Mouse (Mus musculus): ENCODE measurements around the gene Hgd. TPM values are rescaled to one million over a fixed set of nuclear protein-coding genes. Genes with fewer than 3 reads are reported as not detected.

Gene Hgd
- polyA plus RNA-seq, 1 experiment from 2014 or later = 51.7 TPM

DNA sequence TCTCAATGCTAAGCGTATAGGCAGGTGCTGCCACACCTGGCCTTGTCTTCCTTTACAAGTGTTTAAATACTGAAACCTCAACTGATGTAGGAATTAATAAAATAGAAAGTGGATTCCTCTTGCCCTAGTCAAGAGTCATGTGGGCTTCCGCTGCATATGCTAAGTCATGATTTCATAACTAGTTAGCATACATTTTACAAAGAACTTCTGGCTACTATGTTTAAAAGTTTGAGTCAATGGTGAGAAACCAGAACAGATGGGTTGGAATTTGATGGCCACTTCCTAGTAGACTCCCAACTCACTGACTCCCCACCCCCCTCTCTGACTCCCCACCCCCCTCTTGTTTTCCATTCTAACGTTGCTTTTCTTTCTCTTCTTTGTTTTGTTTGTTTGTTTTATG, 19.4 kb downstream of the Hgd start:
- Histone ChIP-seq H3K9ac (ENCODE audit: low read depth, low read length) (no peak overlapping the region), H3K4me1 (replicated peaks; ENCODE audit: insufficient read depth, low read length) (no peaks in the 10 kb centered on the region), H3K27ac (no peak overlapping the region), H3K4me3 (replicated peaks; ENCODE audit: low read depth, low read length) (no peak overlapping the region), H3K27me3 (ENCODE audit: insufficient read depth, low read length) (no peaks in the 10 kb centered on the region), H3K9me3 (replicated peaks; ENCODE audit: low read length) (no peaks in the 10 kb centered on the region), H3K36me3 (ENCODE audit: insufficient read depth, low read length) (no peaks in the 10 kb centered on the region), H3K4me2 (ENCODE audit: low read length) (no peak overlapping the region)
- ATAC-seq (replicated peaks; ENCODE audit: low FRiP score, low read depth) (no peak), DNase-seq (ENCODE audit: low spot score) (no peak)
- no peak for TF ChIP-seq CTCF (IDR thresholded peaks at IDR 0.05; ENCODE audit: low read depth)
- WGBS = 73% methylated on average over 3 of the region's 3 CpGs

DNA sequence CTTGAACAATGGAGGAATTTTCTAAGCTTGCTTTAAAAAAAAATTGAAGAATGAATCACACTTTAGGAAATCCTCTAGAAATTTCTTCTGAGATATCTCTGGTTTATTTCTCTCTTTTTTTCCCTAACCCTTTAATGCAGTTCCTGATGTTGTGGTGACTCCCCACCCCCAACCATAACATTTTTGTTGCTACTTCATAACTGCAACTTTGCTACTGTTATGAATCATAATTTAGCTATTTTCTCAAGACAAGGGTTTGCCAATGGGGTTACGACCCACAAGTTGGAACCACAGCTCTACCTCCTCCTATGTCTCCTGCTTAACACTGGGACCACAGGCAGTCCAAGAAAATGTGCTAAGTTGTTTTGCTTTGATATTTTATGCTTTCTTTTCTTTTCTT, 23.5 kb downstream of the Hgd start:
- Histone ChIP-seq H3K4me3 (replicated peaks; ENCODE audit: low read depth, low read length) (no peak overlapping the region), H3K9ac (ENCODE audit: low read depth, low read length) (no peak overlapping the region), H3K36me3 (ENCODE audit: insufficient read depth, low read length) (no peaks in the 10 kb centered on the region), H3K4me1 (replicated peaks; ENCODE audit: insufficient read depth, low read length) (no peaks in the 10 kb centered on the region), H3K4me2 (ENCODE audit: low read length) (no peak overlapping the region), H3K9me3 (replicated peaks; ENCODE audit: low read length) (no peaks in the 10 kb centered on the region), H3K27ac (no peak overlapping the region), H3K27me3 (ENCODE audit: insufficient read depth, low read length) (no peaks in the 10 kb centered on the region)
- 100% methylated on average over 1 of the region's 1 CpGs for WGBS
- DNase-seq (ENCODE audit: low spot score) (no peak), ATAC-seq (replicated peaks; ENCODE audit: low FRiP score, low read depth) (no peak)
- no peak for TF ChIP-seq CTCF (IDR thresholded peaks at IDR 0.05; ENCODE audit: low read depth)

DNA sequence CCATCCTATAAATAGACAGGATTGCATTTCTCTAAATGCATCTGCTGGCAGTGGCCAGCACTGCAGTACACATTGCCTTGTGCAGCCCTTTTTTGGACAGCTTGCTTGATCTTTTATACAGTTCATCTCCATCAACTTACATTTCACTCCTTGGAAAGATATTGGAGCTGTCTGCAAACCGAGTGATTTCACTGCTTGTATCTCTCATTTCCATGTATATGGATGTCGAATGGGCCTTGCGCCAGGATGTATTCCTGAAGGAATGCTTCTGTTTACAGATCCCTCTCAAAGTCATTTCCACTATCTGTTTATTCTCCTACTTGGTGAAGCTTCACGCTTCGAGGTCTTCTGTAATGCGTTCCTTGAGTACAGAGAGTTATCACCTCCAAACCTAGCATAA, 24.3 kb downstream of the Hgd start:
- no peak overlapping the region for H3K4me3 ChIP-seq (replicated peaks; ENCODE audit: low read depth, low read length)
- ATAC-seq (replicated peaks; ENCODE audit: low FRiP score, low read depth) (no peak), DNase-seq (ENCODE audit: low spot score) (no peak)
- no peaks in the 10 kb centered on the region for H3K36me3 ChIP-seq (ENCODE audit: insufficient read depth, low read length)
- no peak overlapping the region for H3K27ac ChIP-seq
- H3K27me3 ChIP-seq (ENCODE audit: insufficient read depth, low read length) = no peaks in the 10 kb centered on the region
- H3K4me2 ChIP-seq (ENCODE audit: low read length) = no peak overlapping the region
- WGBS = 88% methylated on average over 6 of the region's 6 CpGs
- H3K9me3 ChIP-seq (replicated peaks; ENCODE audit: low read length) = no peaks in the 10 kb centered on the region
- no peaks in the 10 kb centered on the region for H3K4me1 ChIP-seq (replicated peaks; ENCODE audit: insufficient read depth, low read length)
- no peak overlapping the region for H3K9ac ChIP-seq (ENCODE audit: low read depth, low read length)
- no peak for TF ChIP-seq CTCF (IDR thresholded peaks at IDR 0.05; ENCODE audit: low read depth)

DNA sequence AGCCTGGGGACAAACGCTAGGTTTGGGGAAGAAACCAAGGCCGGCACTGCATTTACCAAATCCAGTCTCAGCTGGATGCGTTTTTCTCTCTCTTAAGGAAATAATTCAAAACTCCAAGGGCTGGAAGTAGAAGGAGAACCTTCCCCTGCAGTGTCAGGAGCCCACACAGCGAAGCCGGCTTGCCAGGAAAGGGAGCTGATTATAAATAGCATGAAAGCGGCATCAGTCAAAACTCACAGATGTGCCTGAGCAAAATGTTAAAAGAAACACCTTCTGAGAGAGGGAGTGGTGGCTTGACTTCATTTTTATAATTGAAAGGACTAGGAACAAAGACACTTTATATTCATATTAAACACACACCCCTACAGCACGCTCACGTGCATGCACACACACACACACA, 30.4 kb downstream of the Hgd start:
- no peak for ATAC-seq (replicated peaks; ENCODE audit: low FRiP score, low read depth)
- Histone ChIP-seq H3K9me3 (replicated peaks; ENCODE audit: low read length) (no peaks in the 10 kb centered on the region), H3K27ac (no peak overlapping the region), H3K27me3 (ENCODE audit: insufficient read depth, low read length) (no peaks in the 10 kb centered on the region), H3K4me3 (replicated peaks; ENCODE audit: low read depth, low read length) (no peak overlapping the region), H3K9ac (ENCODE audit: low read depth, low read length) (no peak overlapping the region), H3K36me3 (ENCODE audit: insufficient read depth, low read length) (no peaks in the 10 kb centered on the region), H3K4me1 (replicated peaks; ENCODE audit: insufficient read depth, low read length) (no peaks in the 10 kb centered on the region), H3K4me2 (ENCODE audit: low read length) (no peak overlapping the region)
- whole genome bisulfite sequencing = 87% methylated on average over 8 of the region's 8 CpGs
- no peak for TF ChIP-seq CTCF (IDR thresholded peaks at IDR 0.05; ENCODE audit: low read depth)
- no peak for DNase-seq (ENCODE audit: low spot score)

DNA sequence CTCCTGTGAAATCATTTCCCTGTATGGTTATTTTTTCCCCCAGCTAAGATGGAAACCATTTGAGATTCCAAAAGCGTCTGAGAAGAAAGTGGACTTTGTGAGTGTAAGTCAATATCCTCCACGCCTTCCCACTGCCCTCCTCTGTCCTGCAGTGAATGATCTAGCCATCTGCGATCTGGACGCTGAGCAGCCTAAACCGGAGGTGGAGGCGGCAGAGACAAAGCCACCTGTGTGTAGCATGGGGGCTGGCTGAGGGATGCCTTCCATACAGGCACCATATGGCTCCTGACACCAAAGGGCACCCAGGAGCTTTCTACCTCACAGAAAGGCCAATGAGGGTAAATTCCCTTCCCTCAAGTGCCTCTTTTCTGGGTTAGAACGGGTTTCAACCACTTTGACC, 31.1 kb downstream of the Hgd start:
- ATAC-seq (replicated peaks; ENCODE audit: low FRiP score, low read depth) = no peak
- no peak for DNase-seq (ENCODE audit: low spot score)
- Histone ChIP-seq H3K4me1 (replicated peaks; ENCODE audit: insufficient read depth, low read length) (no peaks in the 10 kb centered on the region), H3K9ac (ENCODE audit: low read depth, low read length) (no peak overlapping the region), H3K4me2 (ENCODE audit: low read length) (no peak overlapping the region), H3K27ac (no peak overlapping the region), H3K27me3 (ENCODE audit: insufficient read depth, low read length) (no peaks in the 10 kb centered on the region), H3K9me3 (replicated peaks; ENCODE audit: low read length) (no peaks in the 10 kb centered on the region), H3K36me3 (ENCODE audit: insufficient read depth, low read length) (no peaks in the 10 kb centered on the region), H3K4me3 (replicated peaks; ENCODE audit: low read depth, low read length) (no peak overlapping the region)
- TF ChIP-seq CTCF (IDR thresholded peaks at IDR 0.05; ENCODE audit: low read depth) = no peak
- WGBS = 60% methylated on average over 7 of the region's 7 CpGs

DNA sequence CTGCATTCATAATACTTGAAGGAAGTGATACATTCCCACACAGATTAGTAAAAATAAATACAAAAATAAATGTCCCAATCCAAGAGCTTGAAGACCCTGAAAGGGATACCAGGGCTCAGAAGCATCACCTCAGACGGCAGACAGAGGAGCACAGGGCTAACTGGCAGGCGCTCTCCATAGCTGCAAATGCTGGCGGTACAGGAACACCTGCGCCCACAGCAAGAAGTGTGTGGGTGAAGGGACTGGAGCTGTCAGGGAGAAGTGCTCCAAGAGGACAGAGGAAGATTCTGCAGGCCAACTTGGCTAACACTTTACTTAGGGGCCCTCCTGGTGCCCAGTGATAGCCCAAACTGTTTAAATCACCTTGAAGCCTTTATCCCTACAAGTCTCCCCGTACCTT, 32.1 kb downstream of the Hgd start:
- 94% methylated on average over 5 of the region's 5 CpGs for WGBS
- H3K4me3 ChIP-seq (replicated peaks; ENCODE audit: low read depth, low read length) = no peak overlapping the region
- TF ChIP-seq CTCF (IDR thresholded peaks at IDR 0.05; ENCODE audit: low read depth) = no peak
- no peaks in the 10 kb centered on the region for H3K27me3 ChIP-seq (ENCODE audit: insufficient read depth, low read length)
- no peak overlapping the region for H3K4me2 ChIP-seq (ENCODE audit: low read length)
- no peak for ATAC-seq (replicated peaks; ENCODE audit: low FRiP score, low read depth)
- H3K4me1 ChIP-seq (replicated peaks; ENCODE audit: insufficient read depth, low read length) = no peaks in the 10 kb centered on the region
- H3K27ac ChIP-seq = no peak overlapping the region
- no peaks in the 10 kb centered on the region for H3K36me3 ChIP-seq (ENCODE audit: insufficient read depth, low read length)
- no peak for DNase-seq (ENCODE audit: low spot score)
- no peaks in the 10 kb centered on the region for H3K9me3 ChIP-seq (replicated peaks; ENCODE audit: low read length)
- H3K9ac ChIP-seq (ENCODE audit: low read depth, low read length) = no peak overlapping the region

DNA sequence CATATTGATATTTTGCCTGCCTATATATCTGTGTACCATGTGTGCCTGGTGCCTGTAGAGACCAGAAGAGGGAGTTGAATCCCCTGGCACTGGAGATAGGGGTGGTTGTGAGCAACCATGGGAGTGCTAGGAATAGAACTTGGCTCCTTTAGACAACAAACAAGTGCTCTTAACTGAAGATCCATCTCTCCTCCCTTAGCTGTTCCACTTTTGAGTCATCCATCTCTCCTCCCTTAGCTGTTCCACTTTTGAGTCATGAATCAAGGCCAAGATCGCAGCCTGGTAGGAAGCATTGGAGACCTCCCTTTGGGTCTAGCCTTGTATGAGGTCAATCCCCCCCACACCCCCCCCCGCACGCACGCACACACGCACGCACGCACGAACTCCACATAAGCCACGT, 34.6 kb downstream of the Hgd start:
- ATAC-seq (replicated peaks; ENCODE audit: low FRiP score, low read depth) (no peak), DNase-seq (ENCODE audit: low spot score) (no peak)
- Histone ChIP-seq H3K9me3 (replicated peaks; ENCODE audit: low read length) (no peaks in the 10 kb centered on the region), H3K4me3 (replicated peaks; ENCODE audit: low read depth, low read length) (no peak overlapping the region), H3K4me1 (replicated peaks; ENCODE audit: insufficient read depth, low read length) (0 out of 2 replicates have a peak, but pooled peaks cover 5% of the 10 kb centered on the region), H3K4me2 (ENCODE audit: low read length) (no peak overlapping the region), H3K36me3 (ENCODE audit: insufficient read depth, low read length) (no peaks in the 10 kb centered on the region), H3K9ac (ENCODE audit: low read depth, low read length) (no peak overlapping the region), H3K27ac (no peak overlapping the region), H3K27me3 (ENCODE audit: insufficient read depth, low read length) (no peaks in the 10 kb centered on the region)
- WGBS = 90% methylated on average over 9 of the region's 9 CpGs
- no peak for TF ChIP-seq CTCF (IDR thresholded peaks at IDR 0.05; ENCODE audit: low read depth)

Measured in kidney, postnatal 0 days (tissue).